Comparison of ENCODE assay signal across 26 mouse cellular contexts in the genomic region with DNA sequence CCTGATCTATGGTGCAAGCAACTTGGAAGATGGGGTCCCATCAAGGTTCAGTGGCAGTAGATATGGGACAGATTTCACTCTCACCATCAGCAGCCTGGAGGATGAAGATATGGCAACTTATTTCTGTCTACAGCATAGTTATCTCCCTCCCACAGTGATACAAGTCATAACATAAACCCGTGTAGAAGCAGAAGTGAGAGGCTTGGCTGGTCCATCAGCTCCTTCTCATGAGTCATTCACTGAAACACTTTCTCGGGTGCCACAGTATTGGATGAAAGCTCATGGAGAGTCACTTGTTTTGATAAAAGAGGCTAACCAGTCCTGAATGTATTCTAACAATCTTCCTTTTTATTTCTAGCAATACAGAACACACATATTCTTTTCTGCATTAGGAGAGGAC.
DNase-seq lines count a peak whose midpoint lies in the region; ATAC-seq and TF ChIP-seq lines count a peak whose summit lies in the region.
"Had no signal": no experiment of that assay in that cellular context is flagged by ENCODE, and none has a peak within 500 bp of the region (broad histone marks: within the 10 kb centered on the region; RNA-seq: fewer than 3 reads in every experiment).

No protein-coding gene starts in this region.

- DNase-seq in frontal cortex, postnatal 10 days (ENCODE audit: low spot score in 2 of 2), result no peak
- DNase-seq in right cerebral cortex, adult 2 months (ENCODE audit: low spot score in 2 of 2), result peak; percentile 4 to 5
- no peak for DNase-seq in right cerebral cortex, postnatal 25 days
- peak; percentile 19 for DNase-seq in telencephalon, adult 2 months (ENCODE audit: low read depth, low spot score)
- DNase-seq in lung, postnatal 0 days (ENCODE audit: low spot score), result no peak
- DNase-seq: adrenal gland, adult 2 months; adrenal gland, postnatal 14 days; B cell, adult 2 months; cerebellum, adult 11-12 months; cerebellum, adult 9-10 months; cerebellum, postnatal 14 days; gastrocnemius, adult 2 months; gastrocnemius, postnatal 14 days; heart, adult 11 months; heart, postnatal 10 days; heart, postnatal 36 days had no signal

- no peaks in the 10 kb centered on the region for H3K4me1 ChIP-seq in lung, postnatal 0 days (ENCODE audit: insufficient read depth, low read depth, low read length)
- H3K4me1 ChIP-seq: forebrain, embryonic 10.5 days; forebrain, embryonic 13.5 days; heart, embryonic 15.5 days; hindbrain, embryonic 10.5 days; hindbrain, embryonic 13.5 days had no signal

- no peak for TF ChIP-seq EP300 in lung, postnatal 0 days (IDR thresholded peaks at IDR 0.05)

- no peak overlapping the region for H3K9ac ChIP-seq in lung, postnatal 0 days (replicated peaks; ENCODE audit: low read depth)
- H3K9ac ChIP-seq: forebrain, embryonic 13.5 days; heart, embryonic 15.5 days; hindbrain, embryonic 13.5 days had no signal

- no peaks in the 10 kb centered on the region for H3K36me3 ChIP-seq in lung, postnatal 0 days (ENCODE audit: insufficient read depth, low read length)
- H3K36me3 ChIP-seq: forebrain, embryonic 10.5 days; heart, embryonic 15.5 days; hindbrain, embryonic 10.5 days; hindbrain, embryonic 13.5 days had no signal

- no peak for TF ChIP-seq CTCF in lung, postnatal 0 days (IDR thresholded peaks at IDR 0.05)

- H3K4me3 ChIP-seq in lung, postnatal 0 days (ENCODE audit: low read depth, low read length), result no peak overlapping the region
- H3K4me3 ChIP-seq: forebrain, embryonic 10.5 days; forebrain, embryonic 13.5 days; gastrocnemius, adult 2 months; heart, embryonic 15.5 days; hindbrain, embryonic 10.5 days; hindbrain, embryonic 13.5 days had no signal

- H3K9me3 ChIP-seq in lung, postnatal 0 days (ENCODE audit: low read length), result no peaks in the 10 kb centered on the region
- H3K9me3 ChIP-seq: forebrain, embryonic 10.5 days; forebrain, embryonic 13.5 days; heart, embryonic 15.5 days; hindbrain, embryonic 10.5 days; hindbrain, embryonic 13.5 days had no signal

- H3K27me3 ChIP-seq in lung, postnatal 0 days (replicated peaks; ENCODE audit: insufficient read depth, low read length), result no peaks in the 10 kb centered on the region
- H3K27me3 ChIP-seq: forebrain, embryonic 13.5 days; heart, embryonic 15.5 days; hindbrain, embryonic 13.5 days had no signal

- H3K27ac ChIP-seq in lung, postnatal 0 days (ENCODE audit: low read length), result no peak overlapping the region
- H3K27ac ChIP-seq: forebrain, embryonic 10.5 days; forebrain, embryonic 13.5 days; gastrocnemius, adult 2 months; heart, embryonic 15.5 days; hindbrain, embryonic 10.5 days; hindbrain, embryonic 13.5 days had no signal

- WGBS in lung, postnatal 0 days, result 33% methylated on average over 2 of the region's 2 CpGs

- ATAC-seq in frontal cortex, adult (ENCODE audit: low TSS enrichment), result peak; percentile 99
- ATAC-seq in lung, postnatal 0 days, result no peak
- ATAC-seq: forebrain, embryonic 13.5 days; forebrain, embryonic 16.5 days; hindbrain, embryonic 16.5 days; intestine, embryonic 16.5 days had no signal

- H3K4me2 ChIP-seq in lung, postnatal 0 days (replicated peaks; ENCODE audit: low read depth, low read length), result no peak overlapping the region
- H3K4me2 ChIP-seq: forebrain, embryonic 13.5 days; heart, embryonic 11.5 days; heart, embryonic 15.5 days; hindbrain, embryonic 13.5 days had no signal

Comparison
In these comparisons a context has a peak if more than half of its experiments do, and no peak if none do; other contexts are left out.
1. DNase-seq: peak in right cerebral cortex, adult 2 months (2 of 2) and telencephalon, adult 2 months (single experiment); none in frontal cortex, postnatal 10 days (0 of 2), right cerebral cortex, postnatal 25 days (single experiment) and lung, postnatal 0 days (single experiment).